Mouse (Mus musculus): ENCODE measurements around the gene Lasp1. TPM values are rescaled to one million over a fixed set of nuclear protein-coding genes. Genes with fewer than 3 reads are reported as not detected.
A peak's percentile ranks its signal among the peaks of the same experiment; 100 is the strongest.

Gene Lasp1
- polyA plus RNA-seq, 1 experiment from 2014 or later: 114 TPM

DNA sequence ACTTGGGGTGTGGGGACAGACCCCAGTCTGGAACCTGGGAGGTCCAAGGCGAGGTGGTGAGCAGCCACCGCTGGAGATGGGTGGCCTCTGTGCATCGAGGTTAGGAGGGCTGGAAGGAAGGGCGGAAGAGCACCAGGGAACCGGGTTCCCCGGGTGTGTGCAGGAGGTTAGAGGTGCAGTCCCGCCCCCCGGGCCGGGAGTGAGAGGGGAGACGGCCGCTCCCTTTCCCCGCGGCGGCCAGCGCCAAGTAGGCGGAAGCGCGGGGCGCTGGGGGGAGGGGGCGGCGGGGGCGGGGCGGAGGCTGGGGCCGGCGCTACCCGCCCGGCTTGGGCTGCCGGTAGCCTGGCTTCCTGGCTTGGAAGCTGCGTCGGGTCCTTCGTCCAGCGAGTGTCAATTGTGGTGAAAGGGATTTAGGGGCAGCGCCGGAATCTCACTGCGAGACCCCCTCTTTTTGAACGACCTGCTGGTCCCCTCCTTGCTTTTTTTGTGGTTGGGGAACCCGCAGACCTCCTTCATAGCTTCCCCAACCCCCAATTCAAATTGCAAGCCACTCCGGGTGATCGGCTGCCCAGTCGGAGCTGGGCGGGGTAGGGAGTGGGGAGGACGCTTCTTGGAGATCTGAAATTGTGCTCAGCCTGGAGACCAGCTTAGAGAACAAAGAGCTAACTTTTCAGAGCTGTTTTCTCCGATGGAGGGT lies 1.3 kb downstream of the Lasp1 start:
- Histone ChIP-seq H3K4me2 (ENCODE audit: low read length) (peak overlapping the region; percentile 72), H3K27me3 (ENCODE audit: control insufficient read depth, insufficient read depth, low read length) (no peaks in the 10 kb centered on the region), H3K4me1 (ENCODE audit: control insufficient read depth, insufficient read depth, low read length) (peaks cover 31% of the 10 kb centered on the region), H3K36me3 (ENCODE audit: control insufficient read depth, insufficient read depth, low read length) (no peaks in the 10 kb centered on the region), H3K9me3 (ENCODE audit: control insufficient read depth, low read length) (no peaks in the 10 kb centered on the region), H3K9ac (replicated peaks; ENCODE audit: low read length) (peak overlapping the region; percentile 96), H3K27ac (replicated peaks; ENCODE audit: low read depth, low read length) (peak overlapping the region; percentile 96), H3K4me3 (replicated peaks; ENCODE audit: low read depth, low read length) (peak overlapping the region; percentile 90)
- DNase-seq: peak; percentile 81
- peak; percentile 69 for ATAC-seq (ENCODE audit: low FRiP score, low TSS enrichment)
- under 1% methylated on average over 39 of the region's 43 CpGs for WGBS

DNA sequence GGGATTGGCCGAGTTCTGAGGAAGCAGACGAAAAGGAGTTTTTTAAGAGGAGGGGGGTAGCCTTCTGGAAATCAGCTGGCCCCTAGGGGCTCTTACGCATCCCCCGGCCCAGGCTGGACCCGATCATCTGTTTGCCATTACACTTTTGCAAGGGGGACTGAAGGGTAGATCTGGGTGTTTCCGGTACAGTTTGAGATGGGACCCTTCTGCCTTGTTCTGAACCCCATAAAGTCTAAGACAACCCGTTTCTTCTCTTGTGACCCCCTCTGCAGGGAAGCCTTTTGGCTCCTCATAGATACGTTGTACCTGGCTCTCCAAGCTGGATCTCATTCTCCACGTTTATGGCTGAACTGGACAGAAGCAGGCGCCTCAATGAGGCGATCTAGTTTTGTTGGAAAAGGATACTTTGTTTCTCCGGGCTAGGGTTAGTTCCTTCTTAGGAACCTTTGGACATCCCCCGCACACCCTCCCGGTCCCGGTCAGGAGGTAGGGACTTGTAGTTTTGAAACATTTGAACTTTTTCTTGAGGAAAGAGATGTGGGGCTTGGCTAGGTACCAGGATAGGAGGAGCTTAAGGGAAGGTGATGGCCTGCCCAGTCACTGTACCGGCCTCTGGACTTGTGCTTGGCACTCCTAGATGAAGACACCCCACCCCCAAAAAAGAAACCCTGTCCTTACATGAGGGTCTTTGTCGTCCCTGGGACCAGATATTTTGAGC lies 2.0 kb downstream of the Lasp1 start:
- no peaks in the 10 kb centered on the region for H3K27me3 ChIP-seq (ENCODE audit: control insufficient read depth, insufficient read depth, low read length)
- peak overlapping the region; percentile 96 for H3K27ac ChIP-seq (replicated peaks; ENCODE audit: low read depth, low read length)
- 7% methylated on average over 17 of the region's 17 CpGs for WGBS
- ATAC-seq (ENCODE audit: low FRiP score, low TSS enrichment) (no peak), DNase-seq (peak; percentile 46)
- H3K4me1 ChIP-seq (ENCODE audit: control insufficient read depth, insufficient read depth, low read length): peaks cover 38% of the 10 kb centered on the region
- no peaks in the 10 kb centered on the region for H3K9me3 ChIP-seq (ENCODE audit: control insufficient read depth, low read length)
- H3K36me3 ChIP-seq (ENCODE audit: control insufficient read depth, insufficient read depth, low read length): no peaks in the 10 kb centered on the region
- H3K9ac ChIP-seq (replicated peaks; ENCODE audit: low read length): peak overlapping the region; percentile 96
- H3K4me2 ChIP-seq (ENCODE audit: low read length): peak overlapping the region; percentile 72
- H3K4me3 ChIP-seq (replicated peaks; ENCODE audit: low read depth, low read length): peak overlapping the region; percentile 90

DNA sequence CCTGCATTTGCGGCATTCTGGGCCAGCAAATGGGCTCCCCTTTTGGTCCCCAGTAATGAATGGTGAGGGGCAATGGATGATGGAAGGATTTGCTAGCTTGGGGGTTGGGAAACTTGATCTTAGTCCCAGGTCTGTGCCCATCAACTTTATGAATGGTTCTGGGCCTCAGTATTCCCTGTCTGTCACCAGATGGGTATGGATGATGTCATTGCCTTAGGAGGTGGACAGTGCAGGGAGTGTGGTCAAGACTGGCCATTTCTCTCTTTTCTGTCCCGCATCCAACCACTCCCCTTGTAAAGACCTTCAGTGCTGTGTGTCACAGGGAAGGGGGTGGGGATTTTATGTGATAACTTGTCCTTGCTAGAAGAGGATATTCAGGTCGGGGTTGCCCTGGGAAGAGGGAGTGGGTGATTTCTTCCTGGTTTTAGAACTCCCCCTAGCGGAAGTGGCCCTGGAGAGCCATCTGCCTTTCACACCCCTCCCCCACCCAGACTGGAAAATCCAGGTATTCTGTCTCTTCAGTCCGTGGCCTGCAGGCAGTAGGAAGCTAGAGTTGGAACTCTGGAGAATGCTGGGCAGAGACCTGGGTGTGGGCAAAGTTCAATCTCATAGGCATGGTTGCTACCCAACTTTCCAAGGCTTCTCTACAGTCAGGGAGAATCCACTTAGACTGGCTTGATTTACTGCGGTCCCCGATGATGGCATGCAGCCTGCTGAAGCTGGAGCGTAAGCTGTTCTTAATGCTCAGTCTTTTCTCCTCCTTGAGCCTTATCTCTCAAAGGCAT lies 2.8 kb downstream of the Lasp1 start:
- Histone ChIP-seq H3K4me3 (replicated peaks; ENCODE audit: low read depth, low read length) (peak overlapping the region; percentile 90), H3K9ac (replicated peaks; ENCODE audit: low read length) (peak overlapping the region; percentile 96), H3K27me3 (ENCODE audit: control insufficient read depth, insufficient read depth, low read length) (no peaks in the 10 kb centered on the region), H3K4me2 (ENCODE audit: low read length) (peak overlapping the region; percentile 72), H3K27ac (replicated peaks; ENCODE audit: low read depth, low read length) (peak overlapping the region; percentile 96; the same call in 1 of the 2 replicates), H3K9me3 (ENCODE audit: control insufficient read depth, low read length) (no peaks in the 10 kb centered on the region), H3K4me1 (ENCODE audit: control insufficient read depth, insufficient read depth, low read length) (peaks cover 46% of the 10 kb centered on the region), H3K36me3 (ENCODE audit: control insufficient read depth, insufficient read depth, low read length) (0 out of 2 replicates have a peak, but pooled peaks cover under 1% of the 10 kb centered on the region)
- ATAC-seq (ENCODE audit: low FRiP score, low TSS enrichment): no peak
- peak; percentile 67 for DNase-seq
- 38% methylated on average over 8 of the region's 8 CpGs for WGBS

DNA sequence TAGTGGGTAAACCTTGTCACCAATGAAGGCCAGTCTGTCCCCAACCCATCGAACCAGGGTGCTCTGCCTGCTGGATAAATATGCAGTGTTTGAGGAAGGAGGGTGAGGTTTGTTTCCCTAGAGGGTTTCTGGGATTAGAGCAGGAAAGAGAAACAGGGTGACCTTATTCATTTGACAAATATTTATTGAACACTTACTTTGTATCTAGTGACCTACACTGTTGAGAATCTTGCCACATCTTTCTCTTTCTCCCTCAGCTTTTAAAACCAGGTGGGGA lies 3.3 kb downstream of the Lasp1 start:
- ATAC-seq (ENCODE audit: low FRiP score, low TSS enrichment) (no peak), DNase-seq (no peak)
- peak overlapping the region; percentile 21; the same call in 1 of the 2 replicates for H3K9ac ChIP-seq (replicated peaks; ENCODE audit: low read length)
- H3K27ac ChIP-seq (replicated peaks; ENCODE audit: low read depth, low read length): no peak overlapping the region
- H3K4me2 ChIP-seq (ENCODE audit: low read length): peak overlapping the region; percentile 72
- 35% methylated on average over 1 of the region's 1 CpGs for WGBS
- H3K9me3 ChIP-seq (ENCODE audit: control insufficient read depth, low read length): no peaks in the 10 kb centered on the region
- H3K4me3 ChIP-seq (replicated peaks; ENCODE audit: low read depth, low read length): peak overlapping the region; percentile 90
- peaks cover 5% of the 10 kb centered on the region; the same call in 1 of the 2 replicates for H3K36me3 ChIP-seq (ENCODE audit: control insufficient read depth, insufficient read depth, low read length)
- peaks cover 47% of the 10 kb centered on the region for H3K4me1 ChIP-seq (ENCODE audit: control insufficient read depth, insufficient read depth, low read length)
- H3K27me3 ChIP-seq (ENCODE audit: control insufficient read depth, insufficient read depth, low read length): no peaks in the 10 kb centered on the region

DNA sequence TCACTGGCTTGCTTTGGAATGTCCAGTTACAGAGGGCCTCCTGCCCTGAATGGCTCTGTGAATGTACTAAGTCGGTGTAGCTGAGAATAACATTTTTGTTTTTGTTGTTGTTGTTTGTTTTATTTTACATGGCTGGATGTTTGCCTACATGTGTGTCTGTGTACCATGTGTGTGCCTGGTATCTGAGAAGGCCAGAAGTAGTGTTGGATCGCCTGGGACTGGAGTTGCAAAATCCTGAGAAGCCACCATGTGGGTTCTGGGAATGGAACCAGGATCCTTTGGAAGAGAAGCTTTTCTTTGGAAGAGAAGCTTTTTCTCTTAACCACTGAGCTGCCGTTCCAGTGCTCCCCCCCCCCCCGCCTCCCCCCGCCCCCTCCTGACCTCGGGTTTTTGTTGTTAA lies 3.7 kb downstream of the Lasp1 start:
- 50% methylated on average over 6 of the region's 6 CpGs for WGBS
- Histone ChIP-seq H3K27me3 (ENCODE audit: control insufficient read depth, insufficient read depth, low read length) (no peaks in the 10 kb centered on the region), H3K27ac (replicated peaks; ENCODE audit: low read depth, low read length) (no peak overlapping the region), H3K4me1 (ENCODE audit: control insufficient read depth, insufficient read depth, low read length) (peaks cover 47% of the 10 kb centered on the region), H3K36me3 (ENCODE audit: control insufficient read depth, insufficient read depth, low read length) (peaks cover 8% of the 10 kb centered on the region), H3K4me2 (ENCODE audit: low read length) (peak overlapping the region; percentile 72), H3K9me3 (ENCODE audit: control insufficient read depth, low read length) (no peaks in the 10 kb centered on the region), H3K9ac (replicated peaks; ENCODE audit: low read length) (0 out of 2 replicates have a peak overlapping the region, but pooled peaks have one; percentile 4), H3K4me3 (replicated peaks; ENCODE audit: low read depth, low read length) (peak overlapping the region; percentile 90; the same call in 1 of the 2 replicates)
- no peak for DNase-seq
- no peak for ATAC-seq (ENCODE audit: low FRiP score, low TSS enrichment)

DNA sequence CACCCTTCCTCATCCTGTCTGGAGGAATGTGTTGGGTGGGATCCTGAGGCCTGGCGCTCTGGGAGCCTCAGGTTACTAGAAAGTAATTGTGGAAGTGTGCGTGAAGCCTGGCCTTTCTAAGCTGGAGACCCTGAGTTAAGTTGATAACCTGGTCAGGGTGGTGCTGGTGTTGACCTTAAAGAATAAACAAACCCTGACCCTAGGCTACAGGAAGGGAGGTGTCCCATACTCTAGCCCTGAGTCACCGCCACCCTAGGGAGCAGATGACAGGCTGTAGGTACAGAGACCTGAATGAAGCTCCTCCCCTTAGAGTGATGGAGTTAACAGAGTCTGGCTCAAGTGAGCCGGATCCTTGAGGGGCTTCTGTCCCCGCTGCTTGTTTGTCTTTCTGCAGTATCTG lies 5.0 kb downstream of the Lasp1 start:
- WGBS: 84% methylated on average over 5 of the region's 5 CpGs
- Histone ChIP-seq H3K4me1 (ENCODE audit: control insufficient read depth, insufficient read depth, low read length) (peaks cover 55% of the 10 kb centered on the region), H3K4me3 (replicated peaks; ENCODE audit: low read depth, low read length) (no peak overlapping the region), H3K9me3 (ENCODE audit: control insufficient read depth, low read length) (no peaks in the 10 kb centered on the region), H3K9ac (replicated peaks; ENCODE audit: low read length) (no peak overlapping the region), H3K27ac (replicated peaks; ENCODE audit: low read depth, low read length) (no peak overlapping the region), H3K27me3 (ENCODE audit: control insufficient read depth, insufficient read depth, low read length) (no peaks in the 10 kb centered on the region), H3K4me2 (ENCODE audit: low read length) (no peak overlapping the region), H3K36me3 (ENCODE audit: control insufficient read depth, insufficient read depth, low read length) (peaks cover 22% of the 10 kb centered on the region)
- DNase-seq: no peak
- no peak for ATAC-seq (ENCODE audit: low FRiP score, low TSS enrichment)

DNA sequence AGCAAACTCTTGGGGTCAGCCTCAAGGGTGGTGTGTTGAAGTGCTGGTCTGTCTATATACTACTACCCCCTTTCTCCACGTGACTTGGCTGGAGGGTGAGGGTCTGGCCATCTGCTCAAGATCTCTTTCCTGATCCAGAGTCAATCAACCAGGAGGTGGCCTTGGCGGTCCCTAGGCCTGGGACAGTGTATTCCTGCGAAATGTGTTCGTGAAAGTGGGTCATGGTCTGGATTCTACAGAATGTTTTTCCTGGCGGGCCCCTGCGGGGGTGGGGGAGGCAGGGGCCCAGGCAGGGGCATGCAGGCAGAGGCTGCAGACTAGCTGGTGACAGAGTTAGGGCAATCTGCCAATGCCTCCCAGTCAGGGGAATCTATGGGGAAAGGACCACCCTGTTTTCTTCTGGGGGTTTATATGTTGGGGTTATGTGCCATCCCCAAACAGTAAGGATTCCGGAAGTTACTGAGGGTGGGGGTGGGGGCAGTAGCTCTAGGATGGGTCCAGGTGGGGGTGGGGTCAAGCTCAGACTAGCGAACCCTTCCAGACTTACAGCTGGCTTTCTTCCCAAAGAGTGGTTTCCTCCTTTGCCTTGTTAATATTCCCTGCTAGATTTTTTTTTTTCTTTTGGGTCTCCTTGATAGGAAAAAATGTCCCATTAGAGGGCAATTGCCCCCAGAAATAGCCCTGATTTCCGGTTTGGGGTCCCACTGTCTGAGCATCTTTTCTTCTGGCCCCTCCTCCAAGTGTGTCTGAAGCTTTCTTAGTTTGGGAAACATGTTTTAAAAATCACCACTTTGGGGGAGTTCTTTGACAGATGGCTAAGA lies 6.3 kb downstream of the Lasp1 start:
- peak overlapping the region; percentile 75 for H3K27ac ChIP-seq (replicated peaks; ENCODE audit: low read depth, low read length)
- no peak overlapping the region for H3K9ac ChIP-seq (replicated peaks; ENCODE audit: low read length)
- WGBS: 27% methylated on average over 9 of the region's 9 CpGs
- H3K9me3 ChIP-seq (ENCODE audit: control insufficient read depth, low read length): no peaks in the 10 kb centered on the region
- DNase-seq: peak; percentile 72
- no peaks in the 10 kb centered on the region for H3K27me3 ChIP-seq (ENCODE audit: control insufficient read depth, insufficient read depth, low read length)
- H3K4me1 ChIP-seq (ENCODE audit: control insufficient read depth, insufficient read depth, low read length): peaks cover 63% of the 10 kb centered on the region
- H3K4me3 ChIP-seq (replicated peaks; ENCODE audit: low read depth, low read length): no peak overlapping the region
- peaks cover 31% of the 10 kb centered on the region for H3K36me3 ChIP-seq (ENCODE audit: control insufficient read depth, insufficient read depth, low read length)
- peak overlapping the region; percentile 47 for H3K4me2 ChIP-seq (ENCODE audit: low read length)
- no peak for ATAC-seq (ENCODE audit: low FRiP score, low TSS enrichment)
